Mouse (Mus musculus) right cerebral cortex, adult 18-20 months (tissue): ENCODE results near the gene Ephb2.

Experiments
- DNase-seq: peaks from one replicate; pipeline ENCODE4 v3.0.0; 2022; ENCODE audit warnings: mixed read lengths

Gene Ephb2

DNA sequence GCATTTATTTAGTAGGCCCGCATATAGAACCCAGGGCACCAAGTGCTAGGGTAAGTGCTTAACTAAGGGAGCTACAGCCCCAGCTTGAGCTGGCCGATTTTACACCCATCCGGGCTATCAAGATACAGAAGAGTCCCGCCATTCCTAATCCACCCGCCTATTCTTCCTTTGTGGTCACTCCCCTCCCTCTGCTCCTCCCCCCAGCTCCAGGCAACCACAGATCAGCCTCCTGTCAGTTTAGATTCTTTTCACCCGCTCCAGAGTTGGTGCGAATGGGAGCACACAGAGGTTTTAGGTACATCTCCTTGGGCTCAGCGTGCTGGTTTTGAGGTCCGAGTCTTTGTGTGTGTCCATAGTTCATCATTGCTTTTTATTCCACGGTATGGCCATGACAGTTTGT is 196.9 kb downstream of the Ephb2 start:
- no peak for DNase-seq

DNA sequence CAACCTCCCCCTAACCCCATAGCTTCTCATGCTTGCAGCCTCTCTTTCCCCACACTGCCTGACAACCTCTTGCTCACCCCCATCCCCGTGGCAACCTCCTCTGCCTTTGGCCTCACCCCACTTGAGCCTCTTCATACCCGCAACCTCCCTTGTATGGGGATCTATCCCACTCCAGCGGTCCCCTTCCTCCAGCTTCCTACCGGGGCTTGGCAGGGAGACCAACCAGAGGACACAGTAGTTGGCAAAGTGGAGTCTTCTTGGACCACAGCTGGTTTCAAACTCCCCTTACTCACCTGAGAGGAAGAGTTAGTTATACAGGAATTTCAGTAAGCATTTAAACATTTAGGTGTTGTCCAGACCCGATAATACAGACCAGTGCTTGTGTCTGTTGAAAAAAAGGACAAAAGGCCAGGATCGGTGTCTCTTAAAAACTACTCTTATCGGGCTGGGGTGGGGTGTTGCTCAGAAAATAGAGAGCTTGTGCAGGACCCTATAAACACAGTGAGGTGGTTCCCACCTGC is 197.5 kb downstream of the Ephb2 start:
- DNase-seq, result no peak

DNA sequence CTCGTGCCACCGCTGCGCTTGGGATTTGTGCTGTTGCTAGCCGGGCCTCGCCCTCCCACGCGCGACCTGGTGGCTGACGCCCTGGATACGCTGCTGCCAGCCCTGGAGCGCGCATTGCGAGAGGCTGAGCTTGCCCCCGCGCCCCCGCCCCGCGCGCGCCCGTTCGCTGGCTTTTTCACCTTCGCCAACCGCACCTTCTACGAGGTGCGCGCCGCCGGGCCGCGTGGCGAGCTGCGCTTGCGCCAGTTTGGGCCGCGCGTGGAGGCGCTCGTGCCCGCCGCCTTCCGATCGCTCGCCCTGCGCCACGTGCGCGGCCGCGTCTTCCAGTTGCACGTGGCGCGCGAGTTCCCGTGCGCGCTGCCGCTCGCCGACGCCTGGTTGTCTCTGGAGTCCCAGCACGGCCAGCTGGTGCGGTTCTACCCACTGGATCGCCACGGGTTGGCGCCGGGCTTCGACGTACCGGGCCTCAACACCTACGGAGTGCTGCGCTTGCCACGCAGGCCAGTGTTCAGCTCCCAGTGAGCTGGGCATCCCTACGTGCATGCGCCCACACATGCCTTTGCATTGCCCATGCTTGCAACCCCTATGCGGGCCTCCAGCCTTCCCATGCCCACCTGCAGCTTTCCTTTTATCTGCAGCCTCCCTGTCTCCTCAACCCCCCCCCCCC is 198.1 kb downstream of the Ephb2 start:
- DNase-seq, result peak; percentile 85

DNA sequence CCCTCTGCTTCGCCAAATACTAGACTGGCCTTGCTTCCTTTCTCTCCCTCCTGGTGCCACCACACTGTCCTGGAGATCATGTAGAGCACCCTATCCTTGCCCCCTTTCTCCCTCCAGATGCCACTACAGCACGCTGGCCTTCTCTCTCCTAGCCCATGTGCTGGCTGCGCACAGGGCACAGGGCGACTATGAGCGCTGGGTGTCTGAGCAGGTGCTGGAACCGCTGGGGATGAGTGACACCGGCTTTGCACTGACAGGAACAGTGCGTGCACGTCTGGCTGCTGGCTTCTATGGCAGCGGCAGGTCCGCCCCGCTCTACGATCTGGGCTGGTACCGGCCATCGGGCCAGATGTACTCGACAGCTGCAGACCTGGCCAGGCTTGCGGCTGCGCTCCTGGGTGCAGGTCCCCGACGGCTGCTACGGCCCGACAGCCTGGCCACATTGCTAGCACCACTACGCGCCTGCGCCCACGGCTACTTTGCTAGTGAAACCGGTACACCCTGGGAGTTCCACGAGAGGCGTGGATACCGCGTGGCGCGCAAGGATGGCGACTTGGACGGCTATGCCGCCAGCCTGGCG is 198.7 kb downstream of the Ephb2 start:
- DNase-seq, result no peak

DNA sequence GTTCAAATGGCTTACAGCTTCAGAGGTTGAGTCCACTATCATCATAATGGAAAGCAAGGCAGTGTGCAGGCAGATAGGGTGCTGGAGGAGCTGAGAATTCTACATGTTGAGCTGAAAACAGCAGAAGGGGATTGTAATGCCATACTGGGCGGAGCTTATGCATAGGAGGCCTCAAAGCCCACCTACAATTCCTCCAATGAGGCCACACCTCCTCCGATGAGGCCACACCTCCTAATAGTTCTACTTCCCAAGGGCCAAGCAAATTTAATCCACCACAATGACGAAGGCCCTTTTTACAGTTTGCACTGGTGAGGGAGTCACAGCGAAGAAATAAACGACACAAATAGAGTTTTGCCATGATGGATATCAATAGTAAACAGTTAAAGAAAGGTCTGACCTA is 199.3 kb downstream of the Ephb2 start:
- no peak for DNase-seq

DNA sequence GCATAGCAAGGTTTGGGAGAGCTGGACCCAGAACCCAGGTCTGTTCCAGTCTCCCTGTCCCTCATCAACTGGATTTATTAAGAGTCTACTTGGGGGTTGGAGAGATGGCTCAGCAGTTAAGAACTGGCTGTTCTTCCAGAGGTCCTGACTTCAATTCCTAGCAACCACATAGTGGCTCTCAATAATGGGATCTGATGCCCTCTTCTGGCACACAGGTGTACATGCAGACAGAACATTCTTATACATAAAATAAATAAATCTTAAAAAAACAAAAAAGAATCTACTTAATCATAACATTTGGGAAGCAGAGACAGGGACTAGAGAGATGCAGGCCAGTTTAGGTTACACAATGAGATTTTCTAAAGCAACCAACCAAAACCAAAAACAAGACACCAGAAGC is 199.8 kb downstream of the Ephb2 start:
- no peak for DNase-seq

DNA sequence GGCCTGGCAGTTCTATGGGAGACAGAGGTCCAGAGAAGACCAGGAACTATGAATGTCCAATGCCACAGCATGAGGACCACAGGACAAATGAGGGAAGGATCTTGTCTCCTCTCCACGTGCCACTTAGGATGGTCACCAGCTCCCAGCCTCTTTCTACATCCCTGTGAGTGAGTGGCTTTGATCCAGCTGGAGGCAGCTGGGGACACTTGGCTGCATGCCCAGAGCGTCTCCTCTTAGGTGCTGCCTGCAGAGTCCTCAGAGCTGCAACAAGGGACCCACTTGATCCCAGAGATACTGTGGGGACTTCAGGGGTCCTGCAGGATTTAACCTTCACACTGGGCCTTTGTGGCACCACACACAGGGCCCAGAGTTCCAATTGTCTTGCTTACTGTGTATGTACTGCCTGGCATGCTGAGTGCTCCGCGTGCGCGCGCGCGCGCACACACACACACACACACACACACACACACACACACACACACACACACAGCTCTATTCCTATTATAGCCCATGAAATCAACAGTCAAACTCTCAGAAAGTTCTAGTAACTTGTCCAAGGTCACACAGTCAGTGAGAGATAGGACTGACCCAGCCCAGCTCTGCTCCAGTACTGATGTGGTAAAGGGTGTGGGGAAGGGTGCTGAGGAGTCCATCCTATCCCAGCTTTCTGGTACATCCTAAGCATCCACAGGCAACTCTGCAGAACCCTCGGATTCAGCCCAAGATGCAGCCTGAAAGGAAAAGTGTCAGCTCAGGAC is 204.4 kb downstream of the Ephb2 start:
- no peak for DNase-seq

DNA sequence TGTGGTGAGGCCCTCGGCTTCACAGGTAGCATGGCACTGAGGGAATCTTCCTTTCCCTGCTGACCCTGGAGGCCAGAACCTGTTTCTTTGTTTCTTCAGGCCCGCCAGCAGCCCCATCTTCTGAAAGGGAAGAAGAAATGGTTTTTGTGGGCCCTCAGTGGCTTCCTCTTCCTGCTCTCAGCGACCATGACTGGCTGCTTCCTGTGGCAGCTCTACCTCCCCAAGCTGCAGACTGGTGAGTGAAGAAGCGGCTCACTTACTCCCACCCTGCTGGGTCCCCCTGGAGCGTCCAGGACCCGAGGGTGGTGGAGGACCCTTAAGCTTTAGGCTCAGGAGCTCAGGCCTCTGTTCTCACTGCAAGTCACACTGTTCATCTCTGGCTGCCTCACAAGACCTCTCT is 209.2 kb downstream of the Ephb2 start:
- DNase-seq, result no peak

DNA sequence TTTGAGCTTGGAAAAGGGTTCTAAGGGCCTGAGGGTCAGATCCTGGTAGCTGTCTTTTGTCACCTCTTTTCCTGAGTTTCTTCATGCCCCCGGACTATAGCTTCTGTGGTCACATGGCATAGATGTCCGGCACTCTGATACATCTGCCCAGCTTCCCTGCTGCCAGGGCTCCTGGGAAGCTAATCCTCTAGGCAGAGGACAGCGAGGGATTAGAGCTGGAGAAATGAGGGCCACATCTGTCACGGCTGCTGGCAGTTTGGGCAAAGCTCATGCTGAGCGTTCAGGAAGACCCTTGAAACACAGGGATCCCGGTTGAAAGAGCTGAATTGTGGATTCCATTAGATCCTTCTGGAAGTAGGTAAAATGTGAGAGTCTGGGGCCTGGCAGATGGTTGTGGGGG is 213.4 kb downstream of the Ephb2 start, which contains the start of gene Lactbl1:
Lactbl1 (plus strand) TSS at position 234 of the 400 bp plus-strand sequence.
- DNase-seq, result no peak

DNA sequence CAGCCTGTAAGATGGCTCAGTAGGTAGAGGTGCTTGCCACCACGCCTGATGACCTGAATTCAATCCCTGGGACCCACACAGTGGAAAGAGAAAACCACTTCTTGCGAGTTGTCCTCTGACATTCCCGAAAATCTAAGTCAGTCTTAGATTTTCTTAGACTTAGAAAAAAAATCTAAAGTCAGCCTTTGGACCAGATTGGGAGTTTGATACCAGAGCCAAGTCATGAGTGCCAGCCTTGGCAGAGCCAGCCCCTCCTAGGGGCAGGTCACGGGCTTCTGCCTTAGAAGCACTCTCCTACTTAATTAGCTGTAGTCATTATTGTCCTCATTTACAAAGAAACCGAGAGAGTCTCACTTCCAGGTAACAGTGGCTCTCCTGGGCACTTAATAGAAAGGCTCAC is 213.8 kb downstream of the Ephb2 start:
- DNase-seq, result no peak

DNA sequence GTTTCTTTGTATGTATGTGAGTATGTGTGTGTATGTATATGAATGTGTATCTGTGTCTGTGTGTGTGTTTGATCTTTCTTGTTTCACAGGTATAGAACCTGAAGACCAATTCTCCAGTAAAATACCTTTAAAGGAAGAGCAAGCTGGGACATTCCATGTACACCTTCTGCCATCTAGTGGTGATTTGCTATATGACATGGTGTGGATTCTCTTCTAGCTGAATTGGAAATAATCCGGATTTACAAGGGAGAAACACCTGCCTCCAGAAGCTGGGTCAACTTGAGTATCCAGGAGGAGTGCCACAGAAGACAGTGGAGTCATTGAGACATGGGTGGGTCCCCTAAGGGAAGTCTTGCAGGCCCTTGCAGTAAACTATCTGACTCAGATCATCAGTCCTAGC is 214.5 kb downstream of the Ephb2 start:
- peak; percentile 24 for DNase-seq

DNA sequence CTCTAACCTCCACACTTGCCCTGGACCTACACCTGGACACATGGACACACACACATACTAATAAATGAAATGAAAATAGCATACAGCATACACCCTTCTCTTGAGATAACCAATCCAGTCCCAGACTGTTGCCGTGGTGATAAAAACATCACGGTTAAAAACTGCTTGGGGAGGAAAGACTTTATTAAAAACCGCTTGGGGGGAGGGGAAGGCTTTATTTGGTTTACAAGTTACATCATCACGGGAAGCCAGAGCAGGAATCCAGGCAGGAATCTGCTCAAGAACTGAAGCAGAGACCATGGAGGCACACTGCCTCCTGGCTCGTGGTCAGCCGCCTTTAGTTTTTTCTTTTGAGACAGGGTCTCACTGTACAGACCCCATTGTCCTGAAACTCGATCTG is 222.1 kb downstream of the Ephb2 start:
- DNase-seq, result no peak

DNA sequence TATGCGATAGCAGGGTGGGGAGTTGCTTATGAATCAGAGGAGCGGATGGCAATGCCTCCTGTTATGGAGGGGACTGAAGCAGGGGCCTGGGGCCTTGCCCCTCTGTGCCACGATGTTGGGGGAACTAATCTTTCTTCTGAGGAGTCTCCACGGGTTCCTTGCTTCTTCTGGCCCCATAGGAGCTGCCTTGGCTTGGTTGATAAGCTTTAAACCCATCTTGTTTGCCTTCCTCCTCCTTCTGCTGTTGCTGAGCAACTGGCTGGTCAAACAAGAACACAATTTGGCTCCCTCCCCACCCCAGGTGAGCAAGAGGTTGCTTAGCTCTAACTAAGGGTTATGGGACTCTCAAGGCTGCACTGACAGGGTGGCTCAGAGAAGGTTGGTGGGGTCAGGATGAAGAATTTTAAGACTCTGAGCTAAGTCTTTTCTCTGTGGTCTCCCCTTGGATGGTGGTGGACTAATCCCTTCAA is 225.4 kb downstream of the Ephb2 start, which contains the start of gene Tex46:
Tex46 (plus strand) TSS at position 51 of the 470 bp plus-strand sequence.
- DNase-seq, result no peak

DNA sequence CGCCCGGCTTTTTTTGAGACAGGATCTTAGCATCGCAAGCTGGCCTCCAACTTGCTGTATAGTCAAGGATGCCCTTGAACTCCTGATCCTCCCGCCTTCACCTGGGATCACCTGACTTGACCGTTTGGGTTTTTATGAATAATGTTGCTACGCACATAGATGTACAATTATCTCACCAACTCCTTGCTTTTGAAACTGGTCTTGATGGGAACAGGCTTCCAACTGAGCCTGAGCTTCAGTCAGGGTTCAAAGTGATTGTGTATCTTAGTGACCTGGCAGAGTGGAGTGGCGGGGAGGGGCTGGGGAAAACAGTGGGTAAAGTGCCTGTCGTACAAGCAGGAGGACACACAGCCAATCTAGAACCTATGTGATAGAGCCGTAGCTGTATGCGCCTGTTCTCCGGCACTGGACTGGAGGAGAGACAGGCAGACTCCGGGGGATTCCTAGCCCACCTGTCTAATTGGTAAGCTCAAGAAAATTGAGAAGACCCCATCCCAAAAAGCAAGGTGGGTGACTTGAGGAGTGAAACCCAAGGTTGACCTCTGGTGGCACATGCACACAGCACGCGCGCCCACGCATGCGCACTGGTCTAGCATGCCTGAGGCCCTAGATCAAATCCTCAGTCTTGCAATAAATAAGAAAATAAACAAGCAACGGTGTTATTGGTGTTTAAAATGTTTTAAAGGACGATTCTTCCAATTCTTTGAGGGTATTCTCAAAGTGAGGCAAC is 229.9 kb downstream of the Ephb2 start:
- no peak for DNase-seq

DNA sequence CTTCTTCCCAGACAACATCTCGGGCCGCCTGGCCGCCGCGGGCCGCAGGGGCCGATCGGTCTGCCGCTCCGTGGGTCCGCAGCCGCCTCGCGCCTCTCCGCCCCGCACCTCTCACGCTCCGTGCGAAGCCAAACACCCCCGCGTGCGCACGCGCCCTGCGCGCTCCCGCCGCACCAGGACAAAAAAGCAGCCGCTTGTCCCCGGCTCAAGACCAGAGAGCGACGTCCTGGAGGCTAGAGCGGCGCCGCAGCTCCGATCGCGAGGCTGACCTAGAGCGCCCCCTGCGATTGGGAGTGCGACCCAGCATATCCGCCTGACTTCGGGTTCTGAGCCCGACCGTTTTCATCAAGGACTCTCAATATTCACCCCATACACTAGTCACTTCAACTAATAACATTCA is 233.2 kb downstream of the Ephb2 start, which contains the start of gene Kdm1a:
Kdm1a (minus strand) TSS at position 156 of the 400 bp plus-strand sequence.
- DNase-seq, result peak; percentile 95

DNA sequence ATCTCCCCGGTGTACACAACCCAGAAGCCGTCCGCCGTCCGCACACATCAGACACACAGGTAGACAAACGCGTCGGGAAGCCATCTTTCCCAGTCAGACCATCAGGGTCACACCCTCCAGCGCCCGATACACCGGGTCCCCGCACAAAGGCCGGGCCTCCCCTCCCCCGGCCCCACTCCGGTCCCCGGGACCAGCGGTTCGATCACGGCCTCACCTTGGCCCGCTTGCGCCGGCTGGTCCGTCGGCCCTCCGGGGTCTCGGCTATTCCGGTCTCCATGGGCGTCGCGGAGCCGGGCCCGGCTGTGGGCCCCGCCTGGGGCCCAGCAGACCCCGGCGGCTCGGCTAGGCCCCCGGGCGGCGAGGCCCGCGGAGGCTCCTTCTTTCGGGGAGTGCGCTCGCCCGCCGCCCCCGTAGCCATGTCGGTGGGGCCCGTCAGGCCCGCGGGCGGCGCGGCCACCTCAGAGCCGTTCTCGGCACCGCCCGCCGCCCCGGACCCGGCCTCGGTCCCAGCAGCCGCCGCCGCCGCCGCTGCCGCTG is 233.7 kb downstream of the Ephb2 start:
- DNase-seq, result no peak

DNA sequence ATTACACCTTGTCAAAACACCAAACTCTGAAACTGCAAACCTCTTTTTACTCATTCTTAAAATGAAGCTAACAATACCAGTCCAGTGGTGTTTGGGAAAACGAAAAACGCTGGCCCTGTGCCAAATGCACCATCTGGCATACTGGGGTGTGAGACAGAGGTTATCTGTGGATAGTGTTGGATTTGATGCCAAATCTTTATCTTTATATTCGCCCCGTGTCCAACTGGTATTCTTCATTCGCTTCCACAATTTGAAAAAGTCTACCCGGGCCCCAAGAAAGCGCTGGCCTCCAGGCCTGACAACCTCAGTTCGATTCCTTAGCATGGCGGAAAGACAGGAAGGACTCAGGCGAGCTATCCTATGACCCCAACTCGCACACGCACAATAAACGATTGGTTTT is 234.3 kb downstream of the Ephb2 start:
- DNase-seq, result peak; percentile 34

DNA sequence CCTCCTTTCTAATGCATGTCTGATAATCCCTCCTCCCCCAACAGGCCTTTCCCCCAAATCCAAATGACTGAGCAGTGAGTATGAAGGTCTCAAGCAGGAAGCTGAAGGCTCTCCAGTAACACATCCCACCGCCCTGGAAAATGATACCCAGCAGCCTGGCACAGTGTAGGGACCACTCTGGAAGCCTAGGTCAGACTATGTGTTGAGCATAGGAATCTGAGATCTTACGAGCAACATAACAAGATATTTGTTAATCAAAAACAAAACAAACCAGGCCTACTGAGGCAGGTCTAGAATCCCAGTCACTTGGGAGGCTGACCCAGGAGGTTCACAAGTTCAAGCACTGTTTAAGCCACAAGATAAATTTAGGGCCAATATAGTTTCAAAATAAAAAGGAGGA is 235.3 kb downstream of the Ephb2 start:
- DNase-seq, result no peak

DNA sequence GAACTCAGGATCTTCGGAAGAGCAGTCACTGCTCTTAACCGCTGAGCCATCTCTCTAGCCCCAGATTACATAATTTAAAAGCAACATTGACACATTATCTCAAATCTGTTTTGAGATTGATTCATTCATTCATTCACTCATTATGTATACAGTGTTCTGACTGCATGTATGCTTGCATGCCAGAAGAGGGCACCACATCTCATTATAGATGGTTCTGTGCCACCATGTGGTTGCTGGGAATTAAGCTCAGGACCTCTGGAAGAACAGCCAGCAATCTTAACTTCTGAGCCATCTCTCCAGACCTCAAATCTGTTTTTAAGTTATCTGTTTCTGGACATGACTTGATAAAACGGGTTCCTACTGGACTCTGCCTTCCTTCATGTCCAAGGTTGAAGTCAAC is 235.9 kb downstream of the Ephb2 start:
- DNase-seq, result no peak

DNA sequence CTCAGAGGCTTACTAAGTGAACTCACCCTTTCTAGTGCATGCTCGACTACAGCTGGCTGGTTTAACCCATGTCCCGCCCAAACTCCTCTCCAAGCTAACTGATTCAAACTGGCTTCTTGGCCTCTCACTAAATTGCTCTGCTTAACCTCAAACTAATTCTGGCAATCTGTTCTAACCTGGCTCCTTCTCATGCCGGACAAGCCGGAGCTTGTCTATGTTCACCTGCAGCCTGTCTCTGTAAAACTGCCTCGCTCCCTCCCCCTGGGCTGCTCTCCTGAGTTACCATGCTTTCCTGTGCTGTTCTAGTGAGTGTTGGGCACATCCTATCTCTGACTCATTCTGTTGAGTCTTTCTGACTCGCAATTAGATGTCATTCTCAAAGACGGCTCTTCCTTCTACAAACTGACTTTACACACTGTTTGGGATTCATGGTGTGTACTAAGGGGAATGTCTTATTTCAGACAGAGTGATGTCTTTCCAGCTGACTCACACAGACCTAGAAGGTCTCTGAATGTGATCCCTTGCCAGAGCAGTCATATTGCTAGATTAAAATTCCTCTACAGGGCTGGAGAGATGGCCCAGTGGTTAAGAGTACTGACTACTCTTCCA is 237.4 kb downstream of the Ephb2 start:
- DNase-seq, result no peak
